Mouse (Mus musculus) T-helper 17 cell (primary cell): ENCODE data around the gene Nrxn3.

Experiments
- in situ Hi-C, 2 experiments: fragments of 300-600 bp; cut with MboI, MseI; formaldehyde crosslinking; loops; 1 replicate in 1 of 2; 2 replicates in 1 of 2; pipeline ENCODE4 v1.15.1; 2025; ENCODE audit warnings: high pct_unique_total_duplicates in 2 of 2

The Nrxn3 gene

DNA sequence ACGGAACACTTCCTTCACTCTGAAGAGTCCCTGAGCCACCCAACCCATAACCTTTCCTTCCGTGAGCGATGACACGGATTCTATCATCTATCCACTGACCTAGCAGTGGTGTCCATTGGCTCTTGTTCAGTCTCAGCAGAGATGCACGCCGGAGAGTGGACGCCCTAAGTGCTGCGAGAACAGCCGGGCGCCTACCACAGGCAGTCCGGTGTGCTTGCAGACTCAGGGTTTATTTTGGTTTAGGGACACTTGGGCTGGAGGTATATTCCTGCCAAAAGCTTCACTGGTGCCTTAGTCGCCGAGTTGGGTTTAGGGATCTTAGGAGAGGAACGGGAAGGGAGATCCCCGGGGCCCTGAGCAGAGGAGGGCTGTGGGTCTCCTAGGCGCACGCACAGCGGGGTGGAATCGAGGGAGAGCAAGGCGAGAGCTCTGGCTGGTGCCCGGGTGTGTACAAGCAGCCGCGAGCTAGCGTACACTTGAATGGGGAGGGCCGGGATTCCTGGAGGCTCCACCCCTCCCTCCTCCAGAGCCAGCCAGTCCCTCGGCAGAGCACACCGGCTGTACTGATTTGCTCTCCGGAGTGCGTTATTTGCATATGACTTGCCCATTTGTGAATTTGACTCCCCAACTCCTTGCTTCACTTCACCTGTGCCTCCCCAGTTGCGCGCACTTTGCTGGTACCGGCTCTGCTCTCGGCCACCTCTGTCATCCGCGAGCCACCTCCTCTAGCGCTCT lies 1089.3 kb downstream of the Nrxn3 start:
- in situ Hi-C loops, result no loop called here

DNA sequence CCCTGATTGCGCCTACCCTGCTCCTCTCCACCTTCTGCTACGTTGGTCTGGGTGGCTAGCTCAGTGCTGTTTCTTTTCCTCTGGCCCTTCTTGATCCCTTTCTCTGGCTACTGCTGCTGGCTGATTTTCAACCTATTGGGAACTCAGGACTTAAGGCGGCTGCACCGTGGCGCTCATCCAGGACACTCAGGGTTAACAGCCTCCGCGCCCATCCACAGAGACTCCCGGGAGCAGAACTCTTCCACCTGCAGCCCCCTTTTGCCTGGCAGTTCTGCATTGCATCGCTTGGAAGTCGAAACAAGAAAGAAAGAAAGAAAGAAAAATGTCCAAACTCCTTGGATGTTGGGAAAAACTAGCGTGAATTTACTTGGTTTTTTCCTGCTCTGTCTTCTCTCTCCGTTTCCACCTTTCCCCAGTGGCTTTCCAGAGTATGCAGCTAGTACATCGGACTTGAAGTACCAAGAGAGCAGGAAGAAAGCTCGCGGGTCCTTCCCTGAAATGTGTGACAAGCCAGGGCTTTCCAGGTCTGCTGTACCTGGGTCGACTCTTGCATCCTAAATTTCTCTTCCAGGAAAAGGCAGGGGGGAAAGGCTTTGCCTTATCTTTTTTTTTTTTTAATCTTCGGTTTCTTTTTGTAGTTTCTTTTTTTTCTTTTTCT lies 1090.0 kb downstream of the Nrxn3 start:
- in situ Hi-C loops, result no loop called here

DNA sequence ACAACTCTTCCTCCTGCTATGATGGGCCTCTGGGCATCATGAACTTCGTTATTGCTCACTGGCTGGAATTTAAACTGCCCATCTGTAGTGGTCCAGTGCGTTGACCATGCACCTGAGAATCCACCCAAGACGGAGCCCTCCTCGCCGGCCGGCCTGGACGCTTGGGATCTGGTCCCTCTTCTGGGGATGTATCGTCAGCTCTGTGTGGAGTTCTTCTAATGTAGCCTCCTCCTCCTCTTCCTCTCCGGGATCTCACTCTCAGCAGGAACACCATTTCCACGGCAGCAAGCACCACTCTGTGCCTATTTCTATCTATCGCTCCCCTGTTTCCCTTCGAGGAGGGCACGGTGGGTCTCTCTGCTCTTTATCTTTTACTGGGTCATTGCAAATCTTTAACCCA lies 1090.6 kb downstream of the Nrxn3 start:
- in situ Hi-C loops, result no loop called here

DNA sequence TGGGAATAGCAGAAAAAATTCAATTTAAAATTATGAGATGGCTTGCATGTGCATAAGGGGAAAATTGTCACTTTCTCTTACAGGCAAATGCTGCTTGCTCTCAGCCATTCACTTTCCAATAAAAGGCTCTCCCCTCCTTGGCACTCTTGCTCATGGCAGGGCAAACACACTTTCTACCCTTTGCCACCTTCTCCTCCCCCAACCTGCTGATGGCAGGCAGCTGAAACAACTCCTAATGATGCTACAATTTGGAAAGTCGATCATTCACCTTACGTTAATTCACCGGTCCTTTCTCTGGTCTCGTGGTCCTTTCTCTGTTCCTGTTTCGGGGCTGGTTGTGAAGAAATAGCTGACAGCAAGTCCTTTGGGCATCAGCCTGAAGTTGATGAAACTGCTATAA lies 1091.0 kb downstream of the Nrxn3 start:
- in situ Hi-C loops, result no loop called here

DNA sequence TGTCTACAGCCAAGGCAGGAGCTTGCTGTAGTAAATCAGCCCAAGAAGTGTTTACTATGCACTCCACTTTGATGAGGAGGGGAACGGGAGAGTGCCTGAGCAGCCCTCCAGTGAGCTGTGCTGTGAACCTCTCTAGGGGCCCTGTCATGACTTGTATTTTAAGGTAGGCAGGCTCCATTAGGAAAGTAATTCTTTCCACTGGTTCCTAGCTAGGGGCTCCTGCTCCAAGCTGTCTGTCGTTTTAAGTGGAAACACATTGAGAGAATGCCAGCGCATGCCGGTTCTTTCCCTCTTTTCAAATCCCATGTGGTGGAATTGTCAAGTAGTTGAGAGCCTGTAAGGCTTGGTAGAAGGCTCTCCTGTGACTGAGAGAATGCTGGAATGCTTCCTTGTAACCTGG lies 1091.9 kb downstream of the Nrxn3 start:
- in situ Hi-C loops, result no loop called here

DNA sequence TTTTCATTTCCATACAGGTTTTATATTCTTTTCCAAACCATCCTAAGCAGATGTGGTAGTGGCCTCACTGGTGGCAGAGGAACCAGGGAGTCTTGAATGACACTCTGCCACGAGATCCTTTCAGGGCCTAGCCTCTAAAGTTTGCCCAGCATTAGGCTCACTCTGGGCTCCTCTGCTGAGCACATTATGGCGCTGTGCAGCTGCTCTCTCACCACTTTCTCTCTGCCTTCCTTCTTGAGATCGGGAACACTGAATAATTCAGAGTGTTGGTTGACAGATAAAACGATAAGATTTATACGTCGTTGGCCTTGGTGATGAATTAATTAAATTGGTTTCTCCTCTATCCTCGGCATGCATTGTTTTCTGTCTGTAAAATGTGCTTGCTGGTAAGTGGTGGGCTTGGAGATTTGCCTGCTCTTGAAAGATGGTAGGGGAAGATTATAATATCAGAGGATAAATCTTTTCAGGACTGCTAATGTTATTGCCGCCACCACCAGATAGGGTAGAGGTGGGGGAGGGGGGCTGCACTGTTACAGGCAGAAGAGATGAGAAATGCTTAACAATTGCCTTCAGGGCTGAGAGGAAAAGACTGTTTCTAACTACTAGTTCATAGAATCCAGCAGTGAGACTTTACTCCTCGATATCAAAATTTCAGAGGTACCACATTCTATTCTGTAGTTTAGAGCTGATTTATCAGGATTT lies 1094.5 kb downstream of the Nrxn3 start:
- in situ Hi-C loops, result no loop called here

DNA sequence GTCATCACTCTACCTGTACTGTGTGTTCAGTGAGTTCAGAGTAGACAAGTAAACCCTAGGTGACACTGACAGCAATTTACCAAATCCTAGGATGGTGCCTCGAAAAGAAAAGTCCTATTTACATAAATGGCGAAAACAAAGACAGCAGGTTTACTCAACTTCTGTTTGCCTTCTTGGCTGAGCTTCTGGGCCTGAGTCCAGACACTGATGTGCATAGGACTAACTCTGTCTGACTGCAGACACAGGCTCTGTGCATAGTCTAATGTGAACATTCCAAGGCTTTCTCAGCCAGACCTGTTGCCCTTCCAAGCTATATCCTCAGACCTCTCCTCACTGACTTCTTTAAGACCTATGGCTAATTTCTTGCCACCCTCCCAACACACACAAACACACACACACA lies 1095.5 kb downstream of the Nrxn3 start:
- in situ Hi-C loops, result no loop called here

DNA sequence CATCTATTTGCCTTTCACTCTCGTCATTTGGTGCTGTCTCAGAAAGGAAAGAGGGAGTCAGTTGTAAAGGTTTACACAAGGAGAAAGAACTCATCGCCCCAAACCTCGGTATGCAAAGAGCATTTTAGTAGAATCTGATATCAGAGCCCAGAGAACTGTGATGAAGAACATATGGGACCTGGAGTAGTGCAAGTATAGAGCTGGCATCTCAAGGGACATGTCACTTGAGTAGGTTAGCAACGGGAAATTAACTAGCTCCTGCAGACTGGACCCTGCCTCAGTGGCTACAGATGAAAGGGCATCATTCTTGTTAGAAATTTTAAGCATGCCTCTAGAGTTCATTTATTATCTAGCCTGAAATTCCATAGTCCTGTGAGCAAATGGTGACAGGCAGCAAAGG lies 1099.5 kb downstream of the Nrxn3 start:
- in situ Hi-C loops, result no loop called here

DNA sequence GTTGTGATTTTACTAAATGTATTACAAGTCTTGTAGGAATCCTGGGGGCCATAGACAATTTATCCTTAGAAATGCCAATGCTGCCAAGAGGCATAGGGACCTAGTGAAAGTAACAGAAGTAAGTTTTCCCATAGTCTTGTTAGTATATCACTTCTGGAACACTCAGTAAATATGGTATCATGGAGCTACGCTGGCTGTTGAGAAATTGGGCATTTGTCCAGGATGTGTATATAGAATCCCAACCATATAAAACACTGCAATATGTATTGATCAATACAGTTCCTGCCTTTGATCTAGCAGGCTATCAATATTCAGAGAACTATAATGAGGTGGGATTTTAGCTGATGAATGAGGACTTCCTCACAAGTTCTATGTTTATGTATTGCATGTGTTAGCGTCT lies 1107.3 kb downstream of the Nrxn3 start:
- in situ Hi-C loops, result no loop called here

DNA sequence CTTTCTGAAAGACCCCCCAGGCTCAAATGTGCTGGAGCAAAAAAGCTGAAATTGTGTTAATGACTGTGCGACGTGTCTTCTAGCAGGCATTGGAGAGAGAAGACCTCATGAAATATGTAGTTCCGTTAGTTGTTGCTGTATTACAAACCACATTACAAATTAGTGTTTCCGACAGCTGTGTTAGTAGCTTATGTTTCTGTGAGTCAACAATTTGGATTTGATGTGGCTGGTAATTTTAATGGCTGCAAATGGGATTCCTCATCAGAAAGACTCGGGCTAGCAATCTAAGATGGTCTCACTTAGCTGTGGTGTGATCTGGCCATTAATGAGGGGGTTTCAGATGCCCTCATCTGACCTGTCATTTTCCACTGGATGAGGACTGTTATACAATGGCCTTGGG lies 1107.7 kb downstream of the Nrxn3 start:
- in situ Hi-C loops, result no loop called here

DNA sequence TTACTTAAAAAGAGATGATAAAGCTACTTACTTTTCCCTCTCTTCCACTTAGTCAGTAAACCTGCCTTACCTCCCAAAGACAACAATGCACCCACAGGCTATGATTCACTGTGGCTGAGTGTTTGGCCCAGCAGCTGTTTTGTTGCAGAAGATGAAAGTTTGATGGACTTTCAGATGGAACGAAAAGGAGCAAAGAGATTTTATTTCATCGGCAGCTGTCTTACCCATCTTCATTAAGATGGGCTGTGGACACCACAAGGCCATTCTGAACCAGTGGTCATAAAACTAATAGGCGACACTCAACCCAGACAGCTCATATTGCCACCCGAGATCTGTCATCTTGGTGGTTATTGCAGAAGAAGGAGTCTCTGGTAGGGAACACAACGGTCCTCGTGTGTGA lies 1108.6 kb downstream of the Nrxn3 start:
- in situ Hi-C loops, result no loop called here

DNA sequence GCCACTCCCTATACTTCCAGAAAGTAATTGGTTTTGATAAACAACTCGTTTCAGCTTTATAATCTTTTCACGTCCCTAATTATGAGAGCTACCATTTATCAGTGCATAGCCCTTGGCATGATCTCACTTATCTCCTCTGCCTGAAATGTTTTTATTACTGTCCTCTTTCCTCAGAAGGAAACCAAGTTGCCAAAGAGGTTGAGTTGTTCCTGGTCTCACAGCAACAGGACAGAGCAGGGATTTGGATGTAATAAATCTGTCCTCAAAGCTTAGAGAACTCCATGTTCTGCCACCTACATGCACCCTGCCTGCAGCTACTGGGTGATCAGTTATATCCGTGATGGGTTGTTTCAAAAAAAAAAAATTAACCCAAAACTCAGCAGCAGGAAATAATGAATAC lies 1113.6 kb downstream of the Nrxn3 start:
- in situ Hi-C loops, result no loop called here

DNA sequence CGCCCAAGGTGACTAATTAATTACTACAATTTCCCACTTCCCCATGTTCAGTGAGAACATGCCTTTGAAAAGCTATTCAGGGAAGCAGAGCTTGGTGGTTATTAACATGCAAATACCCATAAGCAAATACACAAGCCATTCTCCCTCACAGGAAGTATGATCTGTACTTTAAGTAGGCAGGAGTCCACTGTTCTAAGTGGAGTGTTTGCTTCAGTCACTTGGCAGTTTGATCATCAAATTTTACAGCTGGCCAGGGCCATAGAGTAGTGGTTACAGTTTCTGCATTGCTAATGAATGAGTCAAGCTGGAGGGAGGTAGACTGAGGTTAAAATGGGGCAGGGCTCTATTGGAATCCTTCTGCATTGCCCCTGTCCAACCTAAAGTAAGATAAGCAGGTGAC lies 1120.2 kb downstream of the Nrxn3 start:
- in situ Hi-C loops, result no loop called here

DNA sequence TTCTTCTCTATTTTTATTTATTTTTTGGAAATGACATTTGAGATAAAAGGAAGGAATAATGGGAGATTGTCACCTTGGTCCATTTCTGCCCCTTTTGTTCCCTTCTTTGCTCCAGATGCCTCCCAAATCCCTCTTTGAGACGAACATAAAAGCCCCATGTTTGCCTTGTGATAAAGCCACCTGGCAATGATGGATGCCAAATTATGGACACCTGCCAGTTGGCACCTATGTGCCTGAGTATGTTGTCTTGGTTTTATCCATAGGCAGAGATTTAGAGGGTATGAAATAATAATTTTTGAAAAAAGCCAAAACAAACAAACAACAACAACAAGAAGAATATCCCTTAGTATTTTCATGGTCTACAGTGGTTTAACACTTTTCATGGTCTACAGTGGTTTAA lies 1125.4 kb downstream of the Nrxn3 start:
- in situ Hi-C loops, result no loop called here

DNA sequence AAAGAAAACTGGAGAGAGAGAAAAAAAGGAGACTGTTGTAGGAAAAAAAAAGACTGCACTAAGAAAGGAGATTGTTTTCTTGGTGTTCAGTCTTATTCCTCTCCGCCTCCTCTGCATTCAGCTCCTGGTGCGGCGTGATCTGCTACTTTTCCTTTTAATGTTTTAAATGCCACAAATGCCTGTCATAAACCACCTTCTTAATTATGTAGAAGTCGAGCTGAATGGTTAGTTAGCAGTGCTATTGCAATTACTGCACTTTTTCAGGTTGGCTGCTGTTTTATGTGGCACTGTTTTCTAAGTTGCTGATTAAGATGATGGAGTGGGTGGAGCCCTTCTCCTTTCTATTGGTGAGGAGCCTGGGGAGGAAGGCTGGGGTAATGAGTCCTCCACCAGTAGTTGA lies 1131.7 kb downstream of the Nrxn3 start:
- in situ Hi-C loops, result no loop called here

DNA sequence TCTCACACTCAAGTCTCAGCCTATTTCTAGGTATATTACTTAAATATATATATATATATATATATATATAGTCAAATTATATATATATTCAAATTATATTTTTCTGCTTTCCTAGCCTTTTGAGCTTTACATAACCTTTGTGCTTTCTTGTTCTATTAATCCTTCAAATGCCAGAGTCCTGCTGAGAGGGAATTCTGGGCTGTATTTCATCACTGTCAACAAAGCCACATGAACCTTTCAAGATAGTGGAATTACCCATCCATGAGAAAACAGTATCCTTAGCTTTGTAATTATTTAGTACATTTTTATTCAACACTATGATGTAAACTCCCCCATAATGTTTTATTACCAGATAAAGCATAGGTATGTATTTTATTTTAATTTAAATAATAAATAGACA lies 1144.4 kb downstream of the Nrxn3 start:
- in situ Hi-C loops, result no loop called here

DNA sequence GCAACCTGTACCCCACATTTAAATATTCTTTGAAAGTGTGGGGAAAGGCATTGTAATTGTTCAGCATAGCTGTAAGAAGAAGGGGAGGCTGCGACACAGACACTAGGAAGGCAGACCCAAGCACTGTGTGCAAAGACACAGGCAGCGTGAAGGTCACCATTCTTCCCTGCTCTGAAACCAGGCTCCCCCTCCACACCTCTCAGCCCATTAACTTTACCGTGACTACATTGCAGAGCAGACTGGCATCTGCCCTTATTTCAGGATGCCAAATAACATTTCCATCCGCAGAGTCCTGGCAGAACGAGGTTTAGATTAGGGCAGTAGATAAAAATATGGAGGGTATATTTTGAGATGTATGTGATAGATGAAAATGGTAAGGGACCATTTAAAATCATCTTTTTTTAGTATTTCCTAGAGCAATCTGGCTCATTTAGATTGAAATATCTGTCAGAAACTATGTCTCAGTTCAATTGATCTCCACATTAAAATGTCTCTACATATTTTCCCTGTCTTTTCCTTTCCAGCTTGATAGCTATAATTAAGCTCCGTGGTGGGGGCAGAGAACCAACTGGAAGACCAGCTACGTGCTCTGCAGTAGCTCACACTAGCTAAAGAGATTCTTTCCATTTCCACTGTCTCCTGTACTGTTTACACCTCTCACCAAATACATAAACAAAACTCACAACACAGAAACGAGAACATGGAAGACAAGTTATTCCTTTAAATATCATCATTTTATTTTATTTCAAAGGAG lies 1160.1 kb downstream of the Nrxn3 start:
- in situ Hi-C loops, result no loop called here

DNA sequence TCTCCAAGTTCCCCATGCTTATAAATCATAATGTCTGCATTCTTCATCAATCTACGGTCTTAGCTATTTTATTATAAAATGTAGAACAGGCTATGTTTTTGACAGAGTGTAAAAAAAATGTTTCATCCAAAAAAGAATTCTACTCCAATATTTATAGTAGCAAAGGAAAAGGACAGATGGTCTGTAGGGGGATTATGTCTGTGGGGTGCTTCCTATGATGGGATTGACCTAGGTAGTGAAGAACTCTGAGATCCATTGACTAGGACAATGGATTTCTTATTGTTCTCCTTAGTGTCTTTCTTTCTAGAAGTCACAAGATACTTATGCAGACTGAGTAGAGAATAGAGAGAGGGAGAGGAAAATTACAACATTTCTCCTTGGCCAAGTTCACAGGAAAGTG lies 1161.9 kb downstream of the Nrxn3 start:
- in situ Hi-C loops, result no loop called here

DNA sequence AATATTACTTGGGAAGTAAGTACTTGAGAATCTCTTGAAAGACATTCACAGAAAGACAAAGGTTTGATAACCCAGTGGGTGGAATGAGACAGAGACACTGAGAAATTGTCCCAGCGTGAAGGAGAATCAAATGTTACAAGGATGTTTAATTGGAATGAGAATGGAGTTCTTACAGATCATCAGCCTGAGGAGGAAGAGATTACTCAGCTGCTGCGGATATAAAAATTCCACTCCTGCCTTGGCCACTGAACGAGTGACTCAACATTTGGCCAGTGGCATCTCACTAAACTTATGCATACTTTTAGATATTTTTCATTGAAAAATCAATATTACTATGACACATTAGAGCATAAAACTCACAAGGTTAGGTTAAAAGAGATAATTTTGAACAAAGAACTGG lies 1166.0 kb downstream of the Nrxn3 start:
- in situ Hi-C loops, result no loop called here

DNA sequence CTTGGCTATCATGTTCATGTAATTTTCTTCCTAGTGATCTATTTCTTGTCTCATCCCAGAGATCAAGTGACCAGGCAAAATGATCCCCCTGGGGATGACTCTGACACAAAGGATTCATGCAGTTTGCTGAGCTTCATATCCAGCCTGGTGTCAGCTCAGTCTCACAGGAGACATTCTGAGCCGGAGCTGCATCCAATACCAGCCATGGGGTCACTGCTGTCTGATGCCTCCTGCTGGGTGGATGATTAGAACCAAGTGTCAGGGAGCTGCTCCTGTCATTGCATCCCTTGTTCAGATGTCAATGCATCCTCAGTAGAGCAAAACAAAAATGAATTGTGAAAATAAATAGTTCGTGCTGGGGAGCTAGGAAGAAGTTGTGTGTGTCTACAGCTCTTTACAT lies 1174.2 kb downstream of the Nrxn3 start:
- in situ Hi-C loops, result no loop called here

DNA sequence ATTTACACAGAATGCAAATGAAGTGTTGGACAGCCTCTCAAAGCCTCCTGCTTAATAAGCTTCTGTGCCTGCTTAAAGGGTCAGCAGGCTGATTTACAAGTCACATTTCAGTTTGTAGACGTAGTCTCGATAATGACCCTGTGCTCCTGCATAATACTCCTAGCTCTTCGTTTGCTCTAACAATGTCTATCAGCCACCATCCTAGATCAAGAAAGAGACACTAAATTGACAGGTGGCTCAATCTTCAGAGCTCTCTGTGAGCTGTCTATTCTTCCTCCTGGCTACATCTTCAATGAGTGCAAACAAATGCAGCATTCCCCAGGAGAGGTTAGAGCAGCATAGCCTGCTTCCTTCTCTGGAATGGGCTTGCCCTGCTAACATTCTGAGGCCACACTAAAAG lies 1186.9 kb downstream of the Nrxn3 start:
- in situ Hi-C loops, result no loop called here

DNA sequence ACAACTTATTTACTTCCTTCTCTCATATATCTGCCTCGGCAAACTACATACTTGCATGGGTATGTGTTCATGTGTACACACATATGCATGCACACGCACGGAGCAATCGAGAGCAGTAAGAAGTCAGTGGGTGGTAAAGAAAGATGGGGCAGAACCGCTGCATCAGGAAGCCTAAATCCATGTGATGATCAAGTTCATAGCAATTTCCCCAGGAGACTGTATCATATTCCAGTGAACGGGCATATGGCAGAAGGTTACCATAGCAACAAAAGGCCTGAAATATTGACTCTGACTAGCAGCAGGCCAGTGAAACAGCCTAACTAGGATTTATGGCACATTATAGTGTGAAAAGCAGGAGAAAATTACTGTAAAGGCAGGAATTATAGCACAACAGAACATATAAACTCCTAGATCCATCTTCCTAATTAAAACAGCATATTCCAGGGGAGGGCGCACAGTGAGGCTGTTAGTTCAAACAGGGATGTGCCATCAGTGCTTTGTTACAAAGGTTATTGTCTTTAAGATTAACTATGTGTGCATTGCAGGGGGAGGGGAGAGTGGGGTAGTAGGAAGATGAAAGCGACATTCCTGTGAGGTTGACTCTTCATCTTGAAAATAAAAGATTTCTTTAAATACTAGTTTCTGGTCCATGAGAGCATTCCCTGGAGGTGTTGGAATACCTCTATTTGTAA lies 1195.6 kb downstream of the Nrxn3 start:
- in situ Hi-C loops, result no loop called here
